Mouse (Mus musculus): ENCODE measurements at regions not wholly inside any gene's neighbourhood (a gene's known extent, or its start where the extent isn't known, plus 50 kb on each side); places are given as distances from the start of the nearest gene placed in this dataset.
A peak's percentile ranks its signal among the peaks of the same experiment; 100 is the strongest.

DNA sequence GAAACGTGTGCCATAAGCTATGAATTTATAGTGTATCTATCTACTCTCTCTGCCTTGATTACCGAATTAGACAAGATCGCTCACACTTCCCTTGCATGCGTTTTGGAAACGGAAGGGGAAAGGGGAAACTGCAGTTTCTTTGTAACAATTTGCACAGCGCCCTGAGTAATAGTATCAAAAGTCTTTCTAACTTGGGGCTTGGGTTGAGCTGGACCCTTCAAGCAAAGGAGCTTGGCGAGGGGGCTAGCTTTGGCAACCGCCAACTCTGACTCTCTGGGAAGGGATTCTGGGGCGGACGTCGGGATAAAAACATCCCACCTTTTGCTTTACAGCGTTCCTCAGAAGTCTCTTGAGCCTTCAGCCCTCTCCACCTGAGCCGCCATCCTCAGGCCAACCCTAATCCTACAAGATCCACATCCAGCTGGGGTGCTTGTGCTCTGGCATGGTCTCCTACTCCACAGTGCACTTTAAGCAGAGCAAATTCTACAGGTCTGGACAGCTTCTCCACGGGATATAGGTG is 79.6 kb downstream of the Nr2f2 start:
- no peaks in the 10 kb centered on the region for H3K9me3 ChIP-seq (ENCODE audit: low read length)
- 4% methylated on average over 14 of the region's 14 CpGs for WGBS (ENCODE audit: insufficient replicate concordance)
- no peak overlapping the region for H3K27ac ChIP-seq (ENCODE audit: low read depth)
- no peaks in the 10 kb centered on the region for H3K36me3 ChIP-seq (replicated peaks; ENCODE audit: insufficient read depth, low read length)
- no peak for TF ChIP-seq EP300 (IDR thresholded peaks at IDR 0.05; ENCODE audit: low read depth)
- TF ChIP-seq CTCF (IDR thresholded peaks at IDR 0.05; ENCODE audit: low read depth): no peak
- no peak overlapping the region for H3K9ac ChIP-seq (replicated peaks)
- peaks cover 55% of the 10 kb centered on the region for H3K27me3 ChIP-seq (ENCODE audit: insufficient read depth, low read length)
- ATAC-seq (no peak), DNase-seq (no peak)
- H3K4me2 ChIP-seq (ENCODE audit: low read depth, low read length): no peak overlapping the region
- peaks cover 4% of the 10 kb centered on the region; the same call in 1 of the 2 replicates for H3K4me1 ChIP-seq (ENCODE audit: insufficient read depth)
- H3K4me3 ChIP-seq (ENCODE audit: low read depth, low read length): no peak overlapping the region

DNA sequence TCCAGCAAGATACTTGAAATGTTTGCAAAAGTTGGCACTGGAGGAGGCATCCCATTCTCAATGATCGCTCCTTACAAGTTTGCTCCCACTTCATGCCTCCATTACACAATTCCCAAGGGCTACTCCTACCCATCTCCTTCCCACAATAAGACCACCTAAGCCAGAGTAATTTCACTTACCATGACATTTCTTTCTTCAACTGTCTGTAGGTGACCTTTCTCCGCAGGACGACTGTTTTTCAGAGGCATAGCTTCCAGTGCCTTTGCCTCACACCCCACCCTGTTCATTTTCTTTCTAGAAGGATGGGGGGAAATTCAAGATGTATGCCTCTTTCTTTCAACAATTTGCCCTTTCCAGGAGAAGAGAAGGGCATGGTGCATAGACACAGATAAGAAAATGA is 81.2 kb downstream of the Nr2f2 start:
- no peaks in the 10 kb centered on the region for H3K9me3 ChIP-seq (ENCODE audit: low read length)
- DNase-seq: no peak
- 10% methylated on average over 3 of the region's 3 CpGs for WGBS (ENCODE audit: insufficient replicate concordance)
- peaks cover 70% of the 10 kb centered on the region for H3K27me3 ChIP-seq (ENCODE audit: insufficient read depth, low read length)
- ATAC-seq: no peak
- no peak overlapping the region for H3K9ac ChIP-seq (replicated peaks)
- H3K4me3 ChIP-seq (ENCODE audit: low read depth, low read length): no peak overlapping the region
- TF ChIP-seq EP300 (IDR thresholded peaks at IDR 0.05; ENCODE audit: low read depth): no peak
- no peak for TF ChIP-seq CTCF (IDR thresholded peaks at IDR 0.05; ENCODE audit: low read depth)
- H3K4me1 ChIP-seq (ENCODE audit: insufficient read depth): peaks cover 4% of the 10 kb centered on the region; the same call in 1 of the 2 replicates
- H3K36me3 ChIP-seq (replicated peaks; ENCODE audit: insufficient read depth, low read length): no peaks in the 10 kb centered on the region
- no peak overlapping the region for H3K27ac ChIP-seq (ENCODE audit: low read depth)
- H3K4me2 ChIP-seq (ENCODE audit: low read depth, low read length): no peak overlapping the region

DNA sequence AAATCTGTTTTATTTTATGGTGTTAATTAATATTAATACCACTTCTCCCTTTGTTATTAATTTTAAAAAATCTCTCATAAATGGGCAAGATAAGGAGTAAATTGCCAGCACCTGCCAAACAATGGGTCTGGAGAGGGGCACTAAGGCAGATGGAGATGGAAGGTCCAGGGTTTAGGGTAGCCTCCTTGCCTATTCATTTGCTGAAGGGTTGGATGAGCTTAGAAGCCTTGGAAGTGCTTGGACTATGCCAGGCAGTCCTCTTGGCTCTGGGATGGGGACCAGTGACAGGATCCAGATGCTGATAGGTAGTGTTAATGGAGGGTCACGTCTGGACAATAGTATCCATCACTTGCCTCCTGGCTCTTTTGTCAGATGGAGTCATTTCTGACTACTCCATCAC is 82.7 kb downstream of the Nr2f2 start:
- DNase-seq (no peak), ATAC-seq (no peak)
- H3K27ac ChIP-seq (ENCODE audit: low read depth): no peak overlapping the region
- no peaks in the 10 kb centered on the region for H3K36me3 ChIP-seq (replicated peaks; ENCODE audit: insufficient read depth, low read length)
- H3K9ac ChIP-seq (replicated peaks): no peak overlapping the region
- 0% methylated on average over 1 of the region's 1 CpGs for WGBS (ENCODE audit: insufficient replicate concordance)
- peaks cover 77% of the 10 kb centered on the region for H3K27me3 ChIP-seq (ENCODE audit: insufficient read depth, low read length)
- no peak for TF ChIP-seq CTCF (IDR thresholded peaks at IDR 0.05; ENCODE audit: low read depth)
- no peak for TF ChIP-seq EP300 (IDR thresholded peaks at IDR 0.05; ENCODE audit: low read depth)
- no peaks in the 10 kb centered on the region for H3K9me3 ChIP-seq (ENCODE audit: low read length)
- no peak overlapping the region for H3K4me2 ChIP-seq (ENCODE audit: low read depth, low read length)
- peaks cover 4% of the 10 kb centered on the region; the same call in 1 of the 2 replicates for H3K4me1 ChIP-seq (ENCODE audit: insufficient read depth)
- no peak overlapping the region for H3K4me3 ChIP-seq (ENCODE audit: low read depth, low read length)

GRCm38 (mm10) chr7:70283166-70283565 is 83.4 kb downstream of the Nr2f2 start:
- Histone ChIP-seq H3K4me3 (ENCODE audit: low read depth, low read length) (no peak overlapping the region), H3K9ac (replicated peaks) (no peak overlapping the region), H3K27me3 (ENCODE audit: insufficient read depth, low read length) (peaks cover 72% of the 10 kb centered on the region), H3K4me2 (ENCODE audit: low read depth, low read length) (no peak overlapping the region), H3K36me3 (replicated peaks; ENCODE audit: insufficient read depth, low read length) (no peaks in the 10 kb centered on the region), H3K9me3 (ENCODE audit: low read length) (no peaks in the 10 kb centered on the region), H3K27ac (ENCODE audit: low read depth) (no peak overlapping the region), H3K4me1 (ENCODE audit: insufficient read depth) (peaks cover 4% of the 10 kb centered on the region; the same call in 1 of the 2 replicates)
- WGBS (ENCODE audit: insufficient replicate concordance): 8% methylated on average over 4 of the region's 4 CpGs
- TF ChIP-seq EP300 (IDR thresholded peaks at IDR 0.05; ENCODE audit: low read depth) (no peak), CTCF (IDR thresholded peaks at IDR 0.05; ENCODE audit: low read depth) (no peak)
- no peak for ATAC-seq
- no peak for DNase-seq

- H3K27ac ChIP-seq (ENCODE audit: low read depth): no peak overlapping the region
- no peaks in the 10 kb centered on the region for H3K36me3 ChIP-seq (replicated peaks; ENCODE audit: insufficient read depth, low read length)
- DNase-seq: no peak
- H3K4me1 ChIP-seq (ENCODE audit: insufficient read depth): no peaks in the 10 kb centered on the region
- H3K9me3 ChIP-seq (ENCODE audit: low read length): no peaks in the 10 kb centered on the region
- no peak overlapping the region for H3K9ac ChIP-seq (replicated peaks)
- 3% methylated on average over 11 of the region's 11 CpGs for WGBS (ENCODE audit: insufficient replicate concordance)
- no peak overlapping the region for H3K4me2 ChIP-seq (ENCODE audit: low read depth, low read length)
- no peak overlapping the region for H3K4me3 ChIP-seq (ENCODE audit: low read depth, low read length)
- TF ChIP-seq CTCF (IDR thresholded peaks at IDR 0.05; ENCODE audit: low read depth) (no peak), EP300 (IDR thresholded peaks at IDR 0.05; ENCODE audit: low read depth) (no peak)
- peaks cover 62% of the 10 kb centered on the region for H3K27me3 ChIP-seq (ENCODE audit: insufficient read depth, low read length)
- ATAC-seq: no peak
Measured at GRCm38 (mm10) chr7:70281891-70282515, 84.5 kb downstream of the Nr2f2 start.

DNA sequence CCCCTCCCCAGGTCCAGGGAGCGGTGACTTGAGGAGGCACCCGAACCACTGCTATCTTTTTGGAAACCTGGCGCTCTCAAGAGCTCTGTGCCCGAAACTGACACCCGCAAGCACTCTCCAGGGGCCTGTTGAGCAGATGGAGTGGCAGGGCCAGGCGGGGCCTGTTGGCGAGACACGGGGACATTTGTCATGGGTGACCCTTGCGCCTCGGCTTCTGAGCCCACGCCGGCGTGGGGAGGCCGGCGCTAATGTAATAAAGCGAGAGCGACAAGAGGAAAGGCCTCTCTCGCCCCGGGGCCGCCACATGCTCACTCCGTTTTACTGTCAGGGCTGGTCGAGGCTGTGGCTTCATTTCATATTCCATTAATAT is 85.2 kb downstream of the Nr2f2 start:
- Histone ChIP-seq H3K36me3 (replicated peaks; ENCODE audit: insufficient read depth, low read length) (no peaks in the 10 kb centered on the region), H3K9ac (replicated peaks) (no peak overlapping the region), H3K27ac (ENCODE audit: low read depth) (no peak overlapping the region), H3K4me3 (ENCODE audit: low read depth, low read length) (peak overlapping the region; percentile 25; the same call in 1 of the 2 replicates), H3K27me3 (ENCODE audit: insufficient read depth, low read length) (peaks cover 57% of the 10 kb centered on the region), H3K4me1 (ENCODE audit: insufficient read depth) (no peaks in the 10 kb centered on the region), H3K4me2 (ENCODE audit: low read depth, low read length) (peak overlapping the region; percentile 36; the same call in 1 of the 2 replicates), H3K9me3 (ENCODE audit: low read length) (no peaks in the 10 kb centered on the region)
- 4% methylated on average over 21 of the region's 22 CpGs for WGBS (ENCODE audit: insufficient replicate concordance)
- ATAC-seq: no peak
- no peak for TF ChIP-seq EP300 (IDR thresholded peaks at IDR 0.05; ENCODE audit: low read depth)
- TF ChIP-seq CTCF (IDR thresholded peaks at IDR 0.05; ENCODE audit: low read depth): no peak
- DNase-seq: no peak
